Mouse (Mus musculus): ENCODE results near the gene Wfikkn1. TPM values are rescaled to one million over a fixed set of nuclear protein-coding genes. Genes with fewer than 3 reads are reported as not detected.

The Wfikkn1 gene
- total RNA-seq (2021), result 2.7 and 3.3 TPM in 2 replicates
- long read RNA-seq, result 0 reads

DNA sequence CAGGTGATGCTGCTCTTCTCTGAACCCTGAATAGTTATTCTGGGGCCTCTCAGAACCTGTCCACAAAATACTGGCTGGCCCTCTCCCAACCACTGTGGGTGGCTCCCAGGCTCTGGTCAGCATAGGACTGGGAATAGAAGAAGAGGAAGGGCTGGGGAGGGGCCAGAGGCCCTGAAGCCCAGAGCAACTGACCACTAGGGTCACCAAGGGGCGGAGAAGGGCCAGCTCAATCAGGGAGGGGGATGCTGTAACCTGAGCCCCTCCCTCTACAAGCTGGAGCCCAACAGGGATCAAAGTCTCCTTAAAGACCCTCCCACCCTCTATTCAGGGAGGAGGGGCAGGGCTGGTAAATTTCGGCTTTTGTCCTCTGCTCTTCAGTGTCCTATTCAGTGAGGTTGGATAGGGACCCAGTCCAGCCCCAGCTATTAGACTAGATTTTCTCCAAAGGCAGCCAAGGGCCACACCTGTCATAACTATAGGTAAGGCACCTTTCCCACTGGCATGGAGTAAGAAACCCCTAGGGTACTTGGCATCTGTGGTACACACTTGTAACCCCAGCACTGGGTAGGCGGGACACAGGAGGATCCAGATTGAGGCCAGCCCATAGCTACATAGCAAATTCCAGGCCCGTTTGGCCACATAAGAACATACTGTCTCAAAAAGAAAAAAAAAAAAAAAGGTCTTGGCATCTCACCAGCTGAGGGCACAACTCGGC lies at the start of gene Wfikkn1:
Gene Wfikkn1, minus strand, starts transcription at position 663 of the 715 bp plus-strand sequence.
- DNase-seq, result no peak

DNA sequence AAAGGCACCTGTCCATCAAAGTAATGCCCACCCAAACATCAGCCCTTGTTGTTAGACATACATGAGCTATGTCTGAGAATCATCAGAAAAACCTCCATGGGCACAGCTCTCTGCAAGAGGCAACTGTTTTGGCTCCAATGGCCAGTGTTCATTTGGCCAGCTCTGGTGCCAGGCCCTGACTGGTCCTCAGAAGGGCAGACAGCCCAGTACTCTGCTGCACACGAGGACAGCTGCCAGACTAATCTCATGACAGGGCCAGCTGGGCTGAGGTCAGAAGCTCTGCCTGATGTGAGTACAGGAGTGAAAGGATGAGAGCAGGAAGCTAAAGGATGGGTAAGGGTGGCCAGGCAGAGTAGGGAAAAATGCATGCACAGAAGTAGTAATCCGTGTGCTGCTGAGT lies 44.7 kb upstream of the Wfikkn1 start:
- DNase-seq, result peak; percentile 36

DNA sequence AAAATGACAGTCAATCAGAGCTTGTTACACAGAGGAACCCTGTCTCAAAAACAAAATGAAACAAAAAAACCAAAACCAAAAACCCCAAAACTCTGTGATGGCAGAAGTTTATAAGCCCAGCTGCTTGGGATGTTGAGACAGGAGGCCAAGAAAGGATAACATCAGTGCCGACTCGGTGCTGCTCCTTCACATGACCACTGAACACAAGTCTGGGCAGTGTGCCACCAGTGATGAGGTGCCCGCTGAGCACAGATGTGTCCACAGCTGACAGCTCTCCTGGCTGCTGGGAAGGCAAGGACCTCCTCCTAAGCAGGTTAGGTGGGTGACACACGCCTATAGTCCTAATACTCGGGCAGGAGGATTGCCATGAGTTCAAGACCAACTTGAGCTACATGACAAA lies 41.5 kb upstream of the Wfikkn1 start:
- no peak for DNase-seq

DNA sequence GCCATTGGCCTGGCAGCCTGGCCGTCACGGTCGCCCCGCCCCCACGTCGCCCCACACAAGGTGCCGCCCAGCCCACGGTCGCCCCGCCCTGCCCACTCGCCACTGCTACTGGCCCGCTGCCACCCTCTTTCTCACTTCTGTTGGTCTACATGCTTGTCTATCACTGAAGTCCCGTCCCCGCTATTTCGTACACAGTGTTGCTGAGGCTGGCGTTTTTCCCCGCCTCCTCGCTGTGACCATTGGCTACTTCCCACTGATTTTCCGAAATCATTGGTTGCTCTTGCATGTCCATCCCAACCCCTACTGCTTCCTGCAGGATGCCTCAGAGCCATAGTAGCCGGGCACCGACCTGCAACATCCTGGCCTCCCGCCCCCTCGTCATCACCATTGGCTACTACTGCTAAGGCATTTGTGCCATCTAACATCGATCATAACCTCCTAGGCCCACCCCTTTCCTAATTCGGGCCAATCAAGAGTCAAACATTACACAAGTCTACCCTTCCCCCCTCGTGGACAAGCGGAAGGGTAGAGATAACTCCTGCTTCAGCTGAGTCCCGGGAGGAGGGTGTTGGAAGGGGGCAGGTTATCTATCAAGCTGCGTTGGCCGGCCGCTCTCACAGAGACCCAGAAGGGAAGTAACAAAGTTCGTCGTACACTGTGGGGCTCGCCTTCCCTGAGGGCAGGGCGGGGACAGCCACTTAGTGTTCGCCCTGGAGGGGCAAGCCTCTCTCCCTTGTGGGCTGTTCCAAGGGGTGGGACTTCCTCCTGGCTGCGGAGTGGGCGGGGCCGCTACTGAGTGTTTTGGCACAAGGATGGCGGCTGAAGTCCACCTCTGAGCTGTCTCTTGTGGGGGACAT lies 39.4 kb upstream of the Wfikkn1 start:
- peak; percentile 100 for DNase-seq

- peak; percentile 50 for DNase-seq
Measured at GRCm38 (mm10) chr17:25919144-25919785, 38.6 kb upstream of the Wfikkn1 start, which contains the start of gene Rab40c. Gene Rab40c (minus strand): TSS chr17:25919727.

DNA sequence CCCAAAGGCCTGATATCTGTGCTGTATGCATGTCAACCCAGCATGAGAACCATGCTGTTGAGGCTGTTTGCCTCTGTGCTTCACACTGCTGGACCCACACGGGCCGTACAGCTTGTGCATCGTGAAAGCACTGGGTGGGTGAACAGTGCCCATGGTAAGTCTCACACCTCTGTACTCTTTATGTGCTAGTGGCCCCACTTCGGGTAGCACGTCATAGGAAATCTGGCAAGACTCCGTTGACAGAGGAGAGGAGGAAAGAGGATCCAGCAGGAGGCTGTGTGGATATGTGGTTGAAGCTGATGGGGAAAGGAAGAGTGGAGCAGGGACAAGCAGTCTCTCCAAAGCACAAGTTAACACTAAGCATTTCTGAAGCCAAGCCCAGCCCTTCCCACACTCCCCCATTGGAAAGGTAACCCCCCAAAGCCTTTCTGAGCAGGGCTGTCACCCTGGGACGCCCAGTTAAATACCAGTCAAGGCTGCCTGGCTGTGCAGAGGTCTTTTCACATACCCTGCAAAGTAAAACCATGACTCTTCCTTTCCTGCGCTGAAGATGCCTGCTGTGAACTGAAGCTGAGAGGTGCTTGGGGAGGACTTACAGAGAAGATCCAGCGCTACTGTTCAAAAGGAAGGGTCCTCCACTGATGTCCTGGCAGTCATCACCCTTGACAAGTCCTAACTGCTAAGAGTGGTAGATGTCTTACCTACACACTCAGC lies 37.5 kb upstream of the Wfikkn1 start:
- DNase-seq, result no peak

DNA sequence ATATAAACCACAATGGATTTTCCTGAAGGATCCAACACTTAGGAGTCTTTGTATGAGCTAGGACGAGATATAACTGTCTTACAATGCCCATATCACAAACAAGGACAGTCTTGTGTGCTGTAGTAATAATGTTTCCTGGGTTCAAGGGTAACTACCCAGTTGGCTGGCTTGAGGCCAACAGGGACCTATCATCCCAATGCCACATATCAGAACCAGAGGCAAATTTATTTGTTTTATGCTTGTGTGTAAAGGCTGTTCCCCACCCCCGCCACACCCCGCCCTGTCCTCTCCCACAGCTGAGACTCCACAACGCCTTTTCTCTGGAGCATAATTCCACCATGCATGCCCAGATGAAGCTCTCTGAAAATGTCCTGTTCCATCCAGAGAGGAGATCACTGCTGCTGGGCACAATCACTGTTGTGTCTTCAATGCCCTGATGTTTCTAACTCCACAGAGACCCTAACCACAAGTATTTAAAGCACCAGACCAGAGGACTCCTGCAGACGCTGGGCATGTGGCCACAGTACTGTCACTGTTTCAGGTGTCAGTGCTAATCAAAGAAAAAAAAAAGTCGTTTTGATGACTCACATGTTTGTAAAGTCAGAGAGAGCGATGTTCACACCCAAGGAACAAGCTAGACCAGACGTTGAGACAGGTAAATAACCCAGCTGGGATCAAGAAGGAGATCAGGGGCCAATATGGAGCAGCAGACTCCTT lies 36.4 kb upstream of the Wfikkn1 start:
- peak; percentile 74 for DNase-seq

GRCm38 (mm10) chr17:25914295-25914694 lies 33.6 kb upstream of the Wfikkn1 start:
- DNase-seq, result no peak

- no peak for DNase-seq
Measured at GRCm38 (mm10) chr17:25913877-25914275, 33.2 kb upstream of the Wfikkn1 start.

DNA sequence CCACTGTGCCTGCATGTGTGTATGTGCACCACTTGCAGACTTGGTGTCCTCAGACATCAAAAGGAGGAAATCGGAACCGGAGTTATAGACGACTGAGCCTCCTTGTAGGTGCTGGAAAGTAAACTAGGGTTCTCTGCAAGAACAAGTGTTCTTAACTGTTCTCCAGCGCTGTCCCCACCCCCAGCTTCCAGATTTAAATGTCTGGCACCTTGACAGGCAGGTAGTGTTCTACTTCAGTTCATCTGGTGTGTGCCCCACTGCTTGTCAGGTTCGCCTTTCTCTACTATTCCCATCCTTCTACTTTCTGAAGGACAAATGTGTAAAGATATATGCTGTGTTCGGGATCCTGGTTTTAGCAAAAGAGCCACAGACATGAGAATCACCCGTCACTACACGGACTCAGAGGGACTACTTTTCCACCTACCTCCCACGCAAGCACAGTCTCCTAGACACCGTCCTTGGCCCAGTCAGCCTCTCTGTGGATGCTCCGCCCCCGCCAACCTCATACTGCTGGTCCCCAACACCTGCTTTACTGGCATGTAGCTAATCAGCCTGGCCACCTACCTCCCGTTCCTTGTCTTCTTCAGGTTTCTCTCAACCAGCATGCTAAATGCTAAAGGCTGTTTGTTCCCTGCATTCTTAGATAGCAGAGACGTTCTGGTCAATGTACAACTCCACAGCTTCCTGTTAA lies 32.7 kb upstream of the Wfikkn1 start:
- DNase-seq, result peak; percentile 62

- peak; percentile 62 for DNase-seq
Measured at GRCm38 (mm10) chr17:25911816-25912215, 31.2 kb upstream of the Wfikkn1 start.

GRCm38 (mm10) chr17:25907640-25908039 lies 27.0 kb upstream of the Wfikkn1 start:
- no peak for DNase-seq

- no peak for DNase-seq
Measured at GRCm38 (mm10) chr17:25903061-25903460, 22.4 kb upstream of the Wfikkn1 start.

DNA sequence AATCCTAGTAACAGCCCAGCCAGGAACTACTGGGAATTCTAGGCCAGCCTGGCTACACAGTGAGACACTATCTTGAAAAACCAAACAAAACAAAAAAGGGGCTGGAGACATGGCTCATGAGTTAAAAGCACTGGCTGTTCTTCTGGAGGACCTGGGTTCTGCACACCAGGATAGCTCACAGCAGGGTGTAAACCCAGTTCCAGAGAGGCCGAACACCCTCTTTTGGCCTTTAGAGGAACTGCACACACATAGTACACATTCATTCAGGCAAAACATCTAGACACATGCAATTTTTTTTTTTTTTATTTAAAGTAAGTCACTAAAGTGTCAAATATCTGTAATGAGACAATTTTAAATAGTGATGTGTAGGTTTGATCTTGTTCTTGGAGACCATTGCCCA lies 19.5 kb upstream of the Wfikkn1 start:
- no peak for DNase-seq

- no peak for DNase-seq
Measured at GRCm38 (mm10) chr17:25895891-25896290, 15.2 kb upstream of the Wfikkn1 start.

DNA sequence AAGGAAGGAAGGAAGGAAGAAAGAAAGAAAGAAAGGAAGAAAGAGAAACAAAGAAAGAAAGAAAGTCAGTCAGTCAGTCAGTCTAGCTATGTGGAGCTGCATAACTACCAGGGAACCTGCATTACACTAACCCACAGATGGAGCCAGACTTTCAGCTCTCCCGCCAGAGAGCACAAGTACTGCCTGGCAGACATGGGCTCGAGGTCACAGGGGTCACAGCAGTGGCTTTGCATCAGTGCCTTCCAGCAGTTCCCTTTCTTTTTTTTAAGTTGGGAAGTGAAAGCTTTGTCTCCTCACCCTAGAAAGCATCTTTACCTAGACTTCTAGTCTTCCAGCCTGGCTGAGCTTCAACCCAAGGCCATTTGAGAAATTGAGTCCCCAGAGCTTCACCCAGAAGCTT lies 14.8 kb upstream of the Wfikkn1 start:
- DNase-seq, result no peak

DNA sequence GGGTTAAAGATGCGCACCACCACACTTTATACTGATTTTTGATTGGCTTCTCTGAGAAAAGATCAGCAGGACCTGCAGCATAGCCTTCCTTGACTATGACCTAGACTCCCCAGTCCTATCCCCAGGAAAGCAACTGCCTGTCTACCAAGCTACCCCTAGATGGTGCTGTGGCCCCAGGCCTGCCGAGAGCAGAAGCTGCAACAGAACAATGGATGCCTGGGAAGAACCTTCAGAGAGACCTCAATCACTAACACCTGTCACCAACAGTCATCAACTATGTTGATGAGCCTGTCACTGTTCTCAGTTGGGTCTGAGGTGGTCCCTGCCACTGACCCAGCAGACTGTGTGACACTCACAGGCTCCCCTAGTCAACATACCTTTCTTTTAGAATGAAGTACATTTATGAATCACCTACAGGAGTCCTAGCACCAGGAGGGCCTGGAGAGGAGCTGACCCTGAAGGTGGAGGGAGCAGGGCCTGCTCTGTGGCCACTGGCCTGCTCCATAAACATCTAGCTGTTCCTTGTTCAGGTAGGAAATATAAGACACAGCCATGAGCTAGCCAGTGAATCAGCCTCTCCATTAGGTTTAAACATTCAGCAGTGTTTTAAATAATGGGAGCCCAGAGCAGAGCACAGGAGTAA lies 13.4 kb upstream of the Wfikkn1 start:
- peak; percentile 76 for DNase-seq

- DNase-seq, result no peak
Measured at GRCm38 (mm10) chr17:25888837-25889236, 8.2 kb upstream of the Wfikkn1 start.

- DNase-seq, result no peak
Measured at GRCm38 (mm10) chr17:25887467-25887866, 6.8 kb upstream of the Wfikkn1 start.

GRCm38 (mm10) chr17:25886806-25887205 lies 6.1 kb upstream of the Wfikkn1 start:
- DNase-seq, result no peak
